Mouse (Mus musculus) naive thymus-derived CD4-positive, alpha-beta T cell, adult 2 months (primary cell): ENCODE measurements around the gene Myo1d.

Experiments
- DNase-seq: peaks from one replicate; pipeline ENCODE4 v3.0.0-alpha.2; 2011; ENCODE audit warnings: low read depth

Gene Myo1d

DNA sequence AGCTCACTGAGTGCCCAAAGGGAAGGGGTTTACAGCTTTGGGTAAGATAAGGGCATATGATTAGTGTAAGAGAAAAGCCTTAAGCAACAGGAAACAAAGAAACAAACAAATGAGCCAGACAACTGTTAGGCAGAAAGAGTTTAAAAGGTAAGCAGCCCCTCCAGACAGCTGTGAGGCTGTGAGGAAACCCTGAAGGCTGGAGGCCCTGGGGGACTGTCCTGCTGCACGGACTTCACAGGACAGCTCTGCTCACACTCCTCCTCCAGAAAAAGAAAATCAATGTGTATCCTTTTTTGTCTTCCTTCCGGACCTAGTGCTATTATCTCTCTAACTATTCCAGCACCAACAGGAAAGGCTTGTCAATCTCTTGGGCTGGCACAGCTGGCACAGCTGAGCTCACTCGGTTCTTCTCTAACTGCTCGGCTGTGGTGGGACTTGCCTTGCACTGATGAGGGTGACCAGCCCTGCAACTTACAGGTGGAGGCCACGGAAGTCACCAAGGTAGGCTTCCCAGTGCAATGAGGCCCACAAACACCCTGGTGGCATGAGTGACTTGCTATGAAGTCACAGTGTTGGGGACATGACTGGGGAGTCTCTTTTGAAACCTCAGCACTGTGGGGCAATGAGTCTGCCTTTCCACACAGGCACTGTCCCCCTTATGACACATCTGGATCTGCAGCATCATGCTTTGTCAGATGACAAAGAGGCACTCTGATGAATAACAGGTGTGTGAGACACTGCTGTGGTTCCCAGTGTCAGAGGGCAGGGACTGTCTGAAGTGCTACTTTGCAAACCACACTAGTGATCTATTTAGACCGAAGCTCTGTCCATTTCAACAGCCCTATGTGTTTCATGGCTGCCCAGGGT is 275.1 kb downstream of the Myo1d start:
- no peak for DNase-seq

DNA sequence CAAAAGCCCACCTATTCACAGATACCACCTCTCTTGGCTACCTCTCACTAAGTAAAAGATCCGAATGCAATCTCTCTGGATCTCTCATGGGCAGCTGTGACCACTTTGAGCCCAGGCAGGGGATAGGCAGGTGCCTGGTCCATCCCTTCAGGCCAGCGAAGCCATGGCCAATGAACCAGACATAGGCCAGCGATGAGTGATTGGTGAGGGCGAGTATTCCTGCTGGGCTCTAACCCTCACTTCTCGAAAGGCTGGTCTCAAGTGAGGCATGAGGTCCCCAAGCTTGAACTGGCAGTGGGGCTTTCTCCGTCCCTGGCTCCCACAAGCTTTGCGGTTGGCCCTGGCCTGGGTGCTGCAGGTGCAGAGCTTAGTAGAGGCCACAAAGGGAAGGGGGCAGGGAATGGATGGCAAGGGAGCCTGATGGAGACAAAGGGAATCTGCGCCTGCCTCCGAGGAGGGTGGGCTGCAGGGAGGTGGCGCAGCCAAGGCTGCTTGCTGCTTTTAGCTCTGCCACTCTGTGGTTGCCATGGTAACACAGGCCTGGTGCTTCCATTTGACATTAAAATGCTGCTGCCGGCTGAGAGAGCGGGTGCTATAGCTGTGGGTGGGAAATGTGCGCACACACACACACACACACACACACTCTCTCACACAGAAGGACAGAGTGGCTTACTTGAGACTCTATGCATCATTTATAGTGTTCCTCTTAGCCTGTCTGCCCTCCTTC is 275.9 kb downstream of the Myo1d start:
- DNase-seq, result peak; percentile 58

DNA sequence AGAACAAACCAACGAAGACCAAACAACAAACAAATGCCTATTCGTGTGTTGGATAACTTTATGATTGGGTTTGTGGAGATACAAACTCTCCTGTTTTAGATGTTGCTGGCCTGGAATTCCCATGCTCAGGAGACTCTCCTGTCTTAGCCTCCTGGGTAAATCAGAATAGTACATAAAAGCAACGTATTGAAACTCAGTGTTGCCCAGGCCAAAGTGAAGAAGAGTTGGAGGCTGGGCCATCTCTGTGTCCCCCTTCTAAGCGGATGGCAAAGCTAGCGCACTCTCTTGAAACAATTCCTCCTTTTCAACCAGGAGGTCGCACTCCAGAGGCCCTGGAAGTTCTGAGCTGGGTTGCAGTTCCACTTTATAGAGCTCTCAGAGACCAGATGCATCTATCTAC is 276.5 kb downstream of the Myo1d start:
- no peak for DNase-seq

DNA sequence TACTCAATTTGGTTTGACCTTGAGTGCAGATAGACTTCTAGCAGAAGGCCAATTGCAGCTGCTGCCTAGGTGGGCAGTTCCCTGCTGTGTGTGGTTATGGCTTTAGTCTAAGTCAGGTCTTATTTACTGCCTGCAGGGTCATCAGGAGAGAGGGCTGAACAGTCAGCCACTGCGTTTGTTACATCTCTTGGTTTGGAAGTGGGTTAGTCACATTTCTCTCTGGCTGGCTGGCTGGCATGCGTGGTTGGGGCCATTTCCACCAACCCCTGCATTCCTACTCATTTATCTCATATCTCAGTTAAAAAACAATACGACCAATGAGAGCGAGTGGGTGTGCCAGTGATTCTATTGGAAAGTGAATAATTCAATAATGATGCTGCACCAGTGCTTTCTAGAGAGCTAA is 280.3 kb downstream of the Myo1d start:
- DNase-seq, result no peak

DNA sequence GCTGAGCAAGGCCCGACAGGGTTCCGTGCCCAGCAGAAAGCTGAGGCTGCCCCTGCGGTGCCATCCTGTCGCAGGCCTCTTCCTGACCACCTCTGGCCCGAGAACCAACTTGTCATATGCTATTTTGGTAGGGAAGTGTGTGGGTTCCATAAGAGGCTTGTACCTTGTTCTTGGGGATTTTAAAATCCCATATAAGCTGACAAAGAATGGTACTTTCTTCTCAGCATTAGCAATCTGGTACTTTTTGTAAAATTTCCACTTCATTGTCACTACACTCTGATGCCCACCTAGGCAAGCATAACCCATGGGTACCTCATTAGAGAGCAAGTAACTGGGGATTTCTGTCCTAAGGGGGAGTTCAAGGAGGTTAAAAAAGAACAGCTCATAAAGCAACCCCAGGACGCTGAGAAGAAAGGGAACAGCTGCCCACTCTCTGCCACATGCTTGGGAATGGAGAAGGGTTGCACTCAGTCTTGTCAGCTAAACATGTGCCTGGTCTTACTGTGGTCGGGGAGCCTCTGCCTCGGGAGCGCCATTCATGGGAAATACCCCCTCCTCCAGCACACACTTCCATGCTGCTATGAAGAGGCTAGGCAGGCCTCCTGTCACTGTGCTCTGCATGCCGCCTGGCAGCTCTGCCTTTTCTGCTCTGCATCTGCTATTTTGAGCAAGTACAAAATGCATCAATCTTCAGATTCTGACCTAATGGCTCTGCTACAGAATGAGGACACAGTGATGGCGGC is 281.3 kb downstream of the Myo1d start:
- DNase-seq, result no peak

DNA sequence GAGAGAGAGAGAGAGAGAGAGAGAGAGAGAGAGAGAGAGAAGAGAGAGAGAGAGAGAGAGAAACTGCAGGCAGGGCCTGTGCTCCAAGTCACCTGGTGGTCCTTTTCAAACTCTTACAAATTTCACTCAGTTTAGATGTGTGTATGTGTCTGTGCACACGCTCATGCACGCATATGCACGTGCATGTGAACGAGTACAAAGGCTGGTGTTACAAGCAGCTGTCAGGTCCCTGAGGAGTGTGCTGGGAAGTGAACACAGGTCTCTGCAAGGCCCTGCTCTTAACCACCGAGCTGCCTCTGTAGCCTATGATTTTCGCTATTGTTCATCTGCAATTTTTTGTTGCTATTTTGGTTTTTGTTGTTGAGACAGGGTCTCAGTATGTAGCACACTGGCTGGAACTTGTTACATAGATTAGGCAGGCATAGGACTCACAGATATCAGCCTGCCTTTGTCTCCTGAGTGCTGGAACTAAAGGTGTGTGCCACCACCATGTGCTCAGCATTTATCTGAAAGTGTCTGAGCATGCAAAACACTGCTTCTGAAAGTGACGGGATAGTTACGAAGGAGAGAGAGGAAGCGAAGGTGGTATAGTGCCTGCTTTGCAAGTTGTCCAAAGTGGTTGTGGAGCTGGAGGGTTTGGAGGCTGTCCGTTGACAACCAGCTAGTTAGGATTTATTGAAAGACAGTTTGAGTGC is 282.5 kb downstream of the Myo1d start:
- DNase-seq, result no peak

DNA sequence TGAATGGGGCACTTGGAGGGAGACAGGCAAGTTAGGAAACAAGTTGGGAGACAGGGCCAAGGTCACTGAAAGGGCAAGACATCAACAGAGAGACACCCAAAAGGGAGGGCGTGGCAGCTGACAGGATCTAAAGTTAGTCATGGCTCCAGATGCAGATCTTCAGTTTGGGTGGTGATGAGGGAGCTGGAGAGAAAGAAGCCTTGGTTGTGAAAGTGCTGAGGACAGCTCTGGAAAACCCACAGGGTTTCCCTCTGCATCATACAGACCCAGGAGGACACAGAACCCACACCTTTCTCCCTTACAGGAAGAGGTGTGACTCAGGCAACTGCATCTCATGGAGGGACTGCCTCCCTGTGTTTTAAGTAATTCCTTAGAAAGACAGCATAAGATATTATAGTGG is 283.2 kb downstream of the Myo1d start:
- no peak for DNase-seq

DNA sequence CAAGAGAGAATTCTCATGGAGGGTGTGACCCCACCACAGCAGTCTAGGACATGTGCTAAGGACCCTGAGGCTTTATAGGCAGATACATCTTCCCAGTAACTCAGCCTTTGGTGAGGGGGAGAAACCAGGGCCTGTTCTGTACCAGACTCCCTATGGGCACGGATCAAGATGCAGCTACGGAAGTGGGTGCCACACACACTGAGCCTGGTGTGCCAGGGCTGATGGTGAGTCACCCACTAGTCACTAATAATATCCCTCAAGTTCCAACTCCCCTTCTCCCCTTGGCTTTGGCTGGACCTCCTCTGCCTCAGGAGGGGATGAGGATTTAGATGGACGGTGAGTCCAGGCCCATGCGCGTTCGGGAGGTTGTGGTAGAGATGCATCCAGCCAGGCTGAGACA is 283.9 kb downstream of the Myo1d start:
- DNase-seq, result no peak

DNA sequence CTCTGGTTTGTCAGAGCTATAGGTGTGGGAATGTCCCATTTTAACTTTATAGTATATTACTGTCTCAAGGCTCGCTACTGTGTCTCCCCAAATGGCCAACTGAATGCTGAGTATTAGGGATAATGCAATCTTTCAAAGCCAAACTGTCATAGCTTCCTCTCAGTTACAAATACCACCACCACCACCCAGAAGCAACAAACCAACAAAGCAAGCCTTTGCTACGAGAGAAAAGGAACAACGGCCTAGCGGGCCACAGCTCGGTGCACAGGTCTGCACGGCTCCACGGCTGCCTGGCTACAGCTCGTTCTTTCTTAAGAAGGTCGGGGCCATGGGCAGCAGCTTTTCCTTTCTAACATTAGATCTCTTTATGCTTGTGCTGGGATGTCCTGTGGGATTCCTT is 285.0 kb downstream of the Myo1d start:
- no peak for DNase-seq

DNA sequence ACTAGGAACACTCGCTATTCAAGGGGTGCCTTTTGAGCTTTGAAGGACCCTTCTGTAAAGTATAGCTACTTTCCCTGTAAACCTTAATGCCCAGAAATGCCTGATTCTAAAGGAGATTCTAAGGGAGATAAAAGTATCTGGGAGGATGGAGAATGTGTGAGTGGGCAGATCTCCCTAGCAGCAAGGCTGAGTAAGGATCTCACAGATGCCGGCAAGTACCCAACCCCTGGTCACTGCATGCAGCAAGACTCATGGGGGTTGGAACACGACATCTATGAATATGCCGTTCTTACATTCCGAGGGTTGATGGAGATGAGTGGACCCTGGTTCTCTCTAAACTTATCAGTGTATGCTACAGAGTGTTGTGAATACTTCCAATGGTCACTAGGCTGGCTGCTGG is 286.6 kb downstream of the Myo1d start:
- DNase-seq, result no peak

DNA sequence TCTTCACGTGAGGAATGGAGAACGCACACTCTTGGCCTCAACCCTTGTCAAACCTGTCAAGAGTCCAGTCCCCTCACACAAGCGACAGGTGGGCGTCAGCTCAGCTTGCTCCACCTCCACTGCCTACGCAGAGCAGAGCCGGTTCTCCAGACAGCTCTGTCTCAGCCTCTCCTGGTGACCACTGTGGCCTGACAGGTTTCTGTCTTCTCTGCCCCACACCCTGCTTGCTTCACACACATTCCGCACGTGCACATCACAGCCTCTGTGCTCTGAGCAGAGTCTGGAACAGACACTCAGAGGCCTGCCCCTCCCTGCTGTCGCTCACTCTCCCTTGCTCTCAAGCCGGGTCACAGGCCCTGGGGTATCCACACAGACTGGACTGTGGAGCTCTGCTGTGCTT is 289.0 kb downstream of the Myo1d start:
- DNase-seq, result no peak

DNA sequence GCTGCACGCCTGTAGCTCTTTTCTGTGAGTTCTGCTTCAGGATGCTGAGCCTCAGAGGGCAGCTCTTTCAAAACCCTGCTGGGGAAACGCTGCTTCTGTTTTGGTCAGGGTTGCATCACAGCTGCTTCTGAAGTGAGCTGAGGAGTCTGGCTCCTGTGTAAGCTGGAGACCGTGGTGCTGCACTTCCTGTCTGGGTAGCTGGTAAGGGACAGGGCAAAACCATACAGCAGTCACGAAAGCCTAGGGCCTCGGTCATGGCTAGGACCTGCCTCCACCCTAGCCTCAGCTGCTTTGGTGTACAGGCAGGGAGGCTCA is 290.0 kb downstream of the Myo1d start:
- peak; percentile 44 for DNase-seq

DNA sequence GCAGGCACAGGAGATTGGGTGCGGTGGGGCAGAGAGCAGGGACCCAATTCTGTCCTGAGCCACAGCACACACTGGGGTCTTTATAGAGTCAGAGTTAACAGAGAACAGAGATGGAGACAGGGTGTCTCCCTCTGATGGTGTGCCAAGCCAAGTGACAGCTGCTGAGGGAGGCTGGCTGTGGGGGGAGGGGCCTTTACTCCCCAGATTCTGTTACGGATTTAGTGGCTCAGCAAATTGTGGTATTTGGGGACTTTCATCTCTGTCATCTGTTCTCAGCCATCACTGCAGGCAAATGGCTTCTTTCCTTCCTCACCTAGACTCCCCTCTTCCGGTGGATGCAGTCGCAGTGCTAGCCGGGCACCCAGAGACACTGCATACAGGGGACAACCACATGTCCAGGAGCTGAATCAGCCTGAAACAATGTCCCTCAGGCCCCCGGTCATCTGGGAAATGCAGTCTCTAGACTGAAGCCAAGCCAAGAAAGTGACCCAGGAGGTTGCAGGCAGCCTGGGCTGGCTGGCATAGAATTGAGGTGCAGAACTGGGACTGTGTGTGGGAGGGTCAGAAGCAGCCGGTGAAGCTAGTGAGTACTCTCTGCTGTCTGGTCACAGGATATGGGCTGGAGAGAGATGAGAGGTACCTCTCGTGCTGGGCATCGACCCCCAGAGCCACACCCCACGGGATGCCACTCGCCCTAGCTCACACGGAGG is 290.5 kb downstream of the Myo1d start:
- DNase-seq, result peak; percentile 49

DNA sequence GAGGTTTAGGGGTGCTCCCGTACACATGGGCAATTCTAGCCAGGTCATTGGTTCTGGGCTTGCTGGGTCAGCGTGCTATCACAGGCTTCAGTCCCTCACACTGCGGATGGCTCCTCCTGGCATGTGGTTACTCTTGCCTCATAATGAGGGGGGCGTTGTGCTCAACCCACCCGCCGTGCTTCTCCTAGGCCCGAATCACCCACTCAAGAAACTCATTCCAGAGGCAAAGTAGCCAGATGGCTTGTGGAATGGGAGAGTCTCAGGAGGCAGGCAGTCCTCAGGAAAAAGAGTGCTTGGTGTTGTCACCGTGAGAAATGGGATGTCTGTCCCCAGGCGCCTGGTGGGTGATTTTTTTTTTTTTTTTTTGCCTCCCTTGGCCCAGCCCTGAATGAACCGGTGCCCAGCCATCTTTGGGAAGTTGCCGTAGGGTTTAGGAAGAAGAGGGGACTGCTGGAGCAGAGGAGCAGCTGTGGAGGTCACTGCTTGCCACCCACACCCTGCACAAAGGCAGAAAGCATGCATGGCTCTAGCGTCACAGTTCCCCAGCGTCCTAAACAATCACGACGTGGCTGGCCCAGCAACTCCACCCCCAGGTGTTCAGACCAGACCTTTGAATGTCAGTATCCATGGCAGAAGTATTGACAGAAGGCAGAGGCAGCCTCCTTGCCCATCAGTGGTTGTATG is 291.8 kb downstream of the Myo1d start:
- DNase-seq, result no peak

DNA sequence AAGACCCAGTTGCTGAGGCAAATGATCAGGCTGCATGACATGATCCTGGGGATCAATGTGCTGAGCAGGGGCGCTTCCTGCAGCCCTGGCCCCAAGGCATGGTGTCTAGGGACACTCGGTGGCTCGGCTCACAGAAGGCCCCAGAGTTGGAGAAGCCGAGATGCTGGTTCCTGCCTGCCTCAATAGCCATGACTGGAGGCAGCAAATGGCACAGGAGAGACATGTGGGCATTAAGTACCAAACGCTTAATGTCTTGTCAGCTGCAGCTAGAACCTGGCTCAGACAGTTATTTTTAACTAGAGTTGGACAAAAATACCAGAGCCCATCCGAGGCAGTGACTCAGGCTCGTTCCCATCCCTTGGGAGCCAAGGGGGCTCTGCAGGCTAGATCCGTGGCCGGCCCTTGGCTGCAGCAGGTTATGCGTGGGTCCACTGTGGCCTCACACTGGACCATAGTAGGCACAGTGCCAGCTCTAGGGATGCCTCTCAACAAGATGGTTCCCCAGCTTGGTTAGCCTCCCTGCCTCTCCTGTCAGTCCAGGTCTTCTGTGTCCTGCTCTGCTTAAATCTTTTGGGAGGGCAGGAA is 294.1 kb downstream of the Myo1d start:
- no peak for DNase-seq

DNA sequence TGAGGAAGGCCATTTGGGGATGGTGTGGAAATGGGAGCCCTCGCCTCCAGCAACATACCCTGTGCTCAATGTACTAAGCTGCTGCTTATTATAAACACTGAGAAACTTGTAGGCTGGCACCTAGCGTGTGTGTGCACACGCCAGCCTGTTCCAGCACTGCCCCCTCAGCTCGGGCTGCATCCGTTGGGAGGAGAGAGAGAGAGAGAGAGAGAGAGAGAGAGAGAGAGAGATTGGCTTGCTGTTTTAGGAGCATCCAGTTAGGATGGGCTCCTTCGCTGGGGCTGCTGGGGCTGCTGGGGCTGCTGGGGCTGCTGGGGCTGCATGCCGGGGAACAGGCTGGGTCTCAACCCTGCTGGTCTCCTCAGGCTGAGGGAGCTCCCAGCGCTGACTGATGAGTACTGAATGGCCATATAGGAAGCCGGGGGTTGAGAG is 294.7 kb downstream of the Myo1d start:
- no peak for DNase-seq

DNA sequence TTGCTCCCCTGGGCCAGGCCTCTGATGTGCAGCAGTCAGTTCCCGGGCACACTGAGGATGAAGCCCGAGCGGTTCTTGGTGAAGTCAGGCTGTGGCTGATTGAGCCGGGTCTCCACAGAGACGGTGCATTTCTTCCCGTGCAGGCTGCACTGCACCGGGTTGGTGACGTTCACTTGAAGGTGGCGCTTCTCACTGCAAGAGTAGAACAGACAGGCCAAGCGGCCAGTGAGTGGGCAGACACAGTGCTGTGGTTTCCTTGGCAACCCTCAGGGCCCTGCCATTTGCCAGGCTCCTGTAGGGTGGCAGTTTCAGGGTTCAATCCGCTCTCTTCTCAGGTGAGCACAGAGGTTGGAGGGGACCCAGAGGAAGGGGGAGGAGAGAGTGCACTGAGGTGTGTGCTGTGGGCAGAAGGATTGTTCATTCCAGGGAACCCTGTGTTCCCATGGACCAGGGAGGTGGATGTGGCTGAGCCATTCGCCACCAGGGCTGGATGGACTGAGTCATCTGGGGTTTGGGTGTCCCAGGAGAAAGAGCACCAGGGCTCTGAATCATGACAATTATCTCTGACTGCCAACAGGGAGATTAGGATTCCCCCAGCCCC is 295.5 kb downstream of the Myo1d start:
- DNase-seq, result no peak

DNA sequence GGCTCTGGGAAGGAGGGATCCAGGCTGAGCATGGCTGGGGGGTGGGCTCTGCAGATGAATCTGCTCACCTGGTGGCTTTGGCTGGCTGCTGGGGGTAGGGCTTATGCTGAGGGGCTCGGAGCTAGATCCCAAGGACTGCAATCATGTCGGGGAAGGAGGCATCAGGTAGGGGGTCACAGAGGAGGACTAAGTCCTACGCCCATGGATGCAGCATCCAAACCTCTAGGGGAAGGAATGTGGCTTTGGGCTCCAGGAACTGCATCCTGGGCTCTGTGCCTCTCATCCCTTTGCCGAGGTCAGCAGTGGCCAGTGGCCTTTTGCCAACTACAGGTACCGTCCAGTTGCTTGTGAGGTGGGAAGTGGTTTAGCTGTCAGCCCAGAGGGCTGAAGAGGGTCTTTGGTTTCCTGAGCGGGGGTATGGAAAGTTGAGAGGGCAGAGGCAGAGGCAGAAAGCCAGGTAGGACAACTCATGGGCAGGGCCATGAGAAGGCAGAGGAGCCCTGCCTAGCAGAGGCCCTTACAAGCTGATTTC is 296.2 kb downstream of the Myo1d start:
- no peak for DNase-seq

DNA sequence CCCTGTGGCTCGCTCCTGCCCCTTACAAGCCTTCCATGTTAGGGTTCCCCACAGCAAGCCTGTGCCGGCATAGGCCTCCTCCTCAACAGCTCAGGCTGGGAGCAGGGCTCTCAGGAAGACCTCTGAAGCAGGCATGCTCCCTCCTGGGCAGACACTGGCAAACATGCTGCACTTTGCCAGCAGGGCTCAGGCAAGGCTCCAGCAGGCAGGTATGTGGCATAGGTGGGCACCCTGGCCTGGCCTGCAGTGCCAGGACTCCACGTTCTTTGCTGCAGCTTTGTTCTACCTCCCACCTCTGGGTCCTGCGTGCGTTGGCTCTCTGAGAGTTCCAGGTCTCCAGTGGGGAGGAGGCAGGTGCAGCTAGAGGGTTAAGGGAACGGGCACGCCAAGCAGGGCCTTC is 296.9 kb downstream of the Myo1d start:
- DNase-seq, result no peak

DNA sequence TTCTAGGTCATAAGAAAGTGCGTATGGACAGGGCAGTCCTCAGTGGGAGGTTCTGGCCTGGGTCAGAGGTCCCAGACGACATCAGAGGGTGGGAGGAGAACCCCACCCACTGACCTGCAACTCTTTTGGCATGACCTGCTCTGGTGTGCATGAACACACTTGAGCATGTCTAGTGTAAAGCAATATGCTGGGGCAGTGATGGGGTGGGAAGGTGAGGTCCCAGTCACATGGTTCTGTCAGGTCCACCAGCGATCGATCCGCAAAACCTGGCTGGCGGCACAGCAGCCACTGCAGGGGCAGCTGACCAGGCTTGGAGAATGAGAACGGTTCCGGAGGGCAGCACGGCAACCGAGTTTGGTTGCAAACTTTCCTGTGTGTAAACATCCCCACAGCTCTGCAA is 297.5 kb downstream of the Myo1d start:
- DNase-seq, result no peak
